8 mouse cellular contexts compared by ENCODE assay signal in the genomic region with DNA sequence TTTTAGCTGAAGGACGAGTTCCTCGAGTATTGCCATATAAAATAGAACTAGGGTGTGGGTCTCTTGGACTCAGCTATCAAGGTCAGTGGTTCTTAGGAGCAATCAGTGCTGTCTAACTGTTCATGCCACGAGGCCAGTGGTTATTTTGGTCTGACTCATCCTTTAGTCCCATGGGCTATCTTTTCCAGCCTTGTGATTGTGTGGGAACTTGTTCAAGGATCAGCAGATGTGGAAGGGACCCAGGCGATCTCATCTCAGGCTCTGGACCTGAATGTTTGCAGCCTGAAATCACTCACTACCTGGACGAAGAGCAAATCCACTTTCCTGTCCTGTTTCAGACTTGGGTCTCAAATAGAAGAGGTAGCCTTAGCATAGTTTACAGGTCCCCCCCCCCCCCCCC. TPM values are rescaled to one million over a fixed set of nuclear protein-coding genes. Genes with fewer than 3 reads are reported as not detected.
DNase-seq lines count a peak whose midpoint lies in the region; ATAC-seq and TF ChIP-seq lines count a peak whose summit lies in the region.

No protein-coding gene starts in this region.

- peak overlapping the region; percentile 74 for H3K27ac ChIP-seq in ES-Bruce4 (ENCODE audit: insufficient read depth, low read length)
- H3K27ac ChIP-seq in forebrain, embryonic 13.5 days = peak overlapping the region; percentile 97; the same call in 1 of the 2 replicates
- peak overlapping the region; percentile 98 for H3K27ac ChIP-seq in intestine, postnatal 0 days (ENCODE audit: low read depth, low read length)

- peak; percentile 57 to 69 for DNase-seq in heart, adult 9 months (ENCODE audit: low spot score in 2 of 2)
- no peak for DNase-seq in heart, postnatal 14 days
- DNase-seq in skeletal muscle tissue, adult 2 months (ENCODE audit: low read depth, low spot score) = peak; percentile 88
- DNase-seq in urinary bladder, adult 2 months (ENCODE audit: low spot score) = no peak
- no peak for DNase-seq in right cerebral cortex, postnatal 36 days (ENCODE audit: low spot score in 2 of 2)

- TF ChIP-seq POLR2A in ES-Bruce4 (IDR thresholded peaks at IDR 0.05; ENCODE audit: insufficient read depth, low read length) = no peak

- TF ChIP-seq EP300 in ES-Bruce4 (IDR thresholded peaks at IDR 0.05; ENCODE audit: insufficient read depth, low read depth, low read length) = no peak

- H3K4me1 ChIP-seq in ES-Bruce4 (ENCODE audit: control insufficient read depth, insufficient read depth, low read length) = peaks cover 7% of the 10 kb centered on the region
- H3K4me1 ChIP-seq in forebrain, embryonic 13.5 days = peaks cover 7% of the 10 kb centered on the region
- no peaks in the 10 kb centered on the region; the same call in 1 of the 2 replicates for H3K4me1 ChIP-seq in intestine, postnatal 0 days (replicated peaks; ENCODE audit: control insufficient read depth, insufficient read depth, low read length)

- peak overlapping the region; percentile 52 for H3K9ac ChIP-seq in ES-Bruce4 (ENCODE audit: low read depth, poor library complexity, severe bottlenecking)
- H3K9ac ChIP-seq in forebrain, embryonic 13.5 days = peak overlapping the region; percentile 69
- H3K9ac ChIP-seq in intestine, postnatal 0 days (ENCODE audit: low read depth, low read length) = peak overlapping the region; percentile 73

- TF ChIP-seq CTCF in ES-Bruce4 (IDR thresholded peaks at IDR 0.05; ENCODE audit: low read depth, low read length) = no peak
- TF ChIP-seq CTCF in intestine, postnatal 0 days (IDR thresholded peaks at IDR 0.05; ENCODE audit: low read depth) = no peak

- H3K9me3 ChIP-seq in ES-Bruce4 (replicated peaks; ENCODE audit: control insufficient read depth, insufficient read depth, low read length, poor library complexity, severe bottlenecking) = no peaks in the 10 kb centered on the region
- no peaks in the 10 kb centered on the region for H3K9me3 ChIP-seq in forebrain, embryonic 13.5 days (replicated peaks)
- H3K9me3 ChIP-seq in intestine, postnatal 0 days (ENCODE audit: control insufficient read depth) = no peaks in the 10 kb centered on the region

- H3K36me3 ChIP-seq in ES-Bruce4 (ENCODE audit: control insufficient read depth, insufficient read depth, low read length, poor library complexity, severe bottlenecking) = peaks cover 2% of the 10 kb centered on the region; the same call in 1 of the 2 replicates
- 0 out of 2 replicates have a peak, but pooled peaks cover 6% of the 10 kb centered on the region for H3K36me3 ChIP-seq in forebrain, embryonic 13.5 days (ENCODE audit: poor library complexity, severe bottlenecking)
- H3K36me3 ChIP-seq in intestine, postnatal 0 days (ENCODE audit: control insufficient read depth, insufficient read depth) = peaks cover 19% of the 10 kb centered on the region

- 66% methylated on average over 5 of the region's 5 CpGs for WGBS in forebrain, embryonic 13.5 days
- WGBS in intestine, postnatal 0 days = 46% methylated on average over 5 of the region's 5 CpGs

- intact Hi-C loops in heart, postnatal 14 days (cut with DNase I) = no loop called here

- H3K4me2 ChIP-seq in forebrain, embryonic 13.5 days = peak overlapping the region; percentile 65
- peak overlapping the region; percentile 66 for H3K4me2 ChIP-seq in intestine, postnatal 0 days (replicated peaks; ENCODE audit: low read depth)

- ATAC-seq in forebrain, embryonic 13.5 days = no peak
- peak; percentile 12; the same call in 1 of the 2 replicates for ATAC-seq in intestine, postnatal 0 days

- H3K4me3 ChIP-seq in ES-Bruce4 (ENCODE audit: low read depth, low read length) = peak overlapping the region; percentile 81
- H3K4me3 ChIP-seq in forebrain, embryonic 13.5 days = peak overlapping the region; percentile 50
- peak overlapping the region; percentile 54 for H3K4me3 ChIP-seq in intestine, postnatal 0 days (ENCODE audit: low read depth, low read length)

- no peaks in the 10 kb centered on the region for H3K27me3 ChIP-seq in ES-Bruce4 (ENCODE audit: control insufficient read depth, insufficient read depth, low read length, poor library complexity, severe bottlenecking)
- H3K27me3 ChIP-seq in forebrain, embryonic 13.5 days = no peaks in the 10 kb centered on the region
- H3K27me3 ChIP-seq in intestine, postnatal 0 days (replicated peaks; ENCODE audit: control insufficient read depth, insufficient read depth, low read length) = no peaks in the 10 kb centered on the region

RNA-seq across cellular contexts. Expression of a gene that starts 34.9 kb away (rescaled TPM):
- total RNA-seq in heart, postnatal 14 days (2021) = 100 to 1,000 TPM; 128 to 130 TPM
- 41.5 and 48.1 TPM in 2 replicates for polyA plus RNA-seq in ES-Bruce4 (2011; ENCODE audit: insufficient read depth, insufficient read length, low read depth, missing spikeins)
- polyA plus RNA-seq in forebrain, embryonic 13.5 days (2015; fragmentation: Nextera tagmentation; extraction: Ambion mirVana) = 15.0 and 16.5 TPM in 2 replicates
- polyA plus RNA-seq in intestine, postnatal 0 days (2015; fragmentation: Nextera tagmentation; extraction: Ambion mirVana) = 15.8 and 16.2 TPM in 2 replicates
- polyA plus RNA-seq in urinary bladder, adult 2 months (2012; rRNA removed) = 34.6 and 51.0 TPM in 2 replicates

Comparison
In these comparisons a context has a peak if more than half of its experiments do, and no peak if none do; other contexts are left out.
1. DNase-seq: peak in heart, adult 9 months (2 of 2) and skeletal muscle tissue, adult 2 months (single experiment); none in heart, postnatal 14 days (0 of 2), urinary bladder, adult 2 months (single experiment) and right cerebral cortex, postnatal 36 days (0 of 2).
2. Peak in every context shown above with its lines, with median percentiles within 50 percentile points of each other: H3K27ac ChIP-seq, H3K4me3 ChIP-seq and H3K9ac ChIP-seq.